Mouse (Mus musculus): ENCODE measurements around the gene Rap1gap.

Gene Rap1gap

DNA sequence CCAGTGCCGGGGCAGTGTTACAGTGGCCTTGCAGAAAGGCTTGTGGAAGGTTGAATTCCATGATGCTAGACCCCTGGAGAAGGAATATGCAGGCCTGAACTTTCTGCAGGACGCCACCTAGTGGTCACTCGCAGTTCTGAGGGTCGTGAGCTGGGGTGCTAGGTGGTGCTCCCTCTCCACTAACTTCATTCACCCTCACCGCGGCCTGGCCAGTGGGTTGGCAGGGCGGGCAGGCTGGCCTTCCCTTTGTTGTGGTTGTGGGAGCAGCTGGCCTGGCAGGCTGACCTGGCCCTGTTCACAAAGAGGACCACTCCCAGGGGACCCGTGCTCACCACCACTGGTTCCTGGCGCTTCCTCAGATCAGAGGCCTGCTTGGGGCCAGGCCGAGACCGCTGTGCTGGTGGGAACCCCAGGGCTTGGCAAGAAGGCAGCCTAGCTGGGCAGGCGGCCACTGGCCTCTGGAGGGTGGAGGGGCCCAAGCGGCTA, 80.0 kb downstream of the Rap1gap start:
- DNase-seq (ENCODE audit: low spot score in 2 of 2) = no peak

GRCm38 (mm10) chr4:137747091-137747490, 82.6 kb downstream of the Rap1gap start:
- DNase-seq (ENCODE audit: low spot score in 2 of 2) = no peak

- no peak for DNase-seq (ENCODE audit: low spot score in 2 of 2)
These were observed 83.1 kb downstream of the Rap1gap start for GRCm38 (mm10) chr4:137747590-137747989.

DNA sequence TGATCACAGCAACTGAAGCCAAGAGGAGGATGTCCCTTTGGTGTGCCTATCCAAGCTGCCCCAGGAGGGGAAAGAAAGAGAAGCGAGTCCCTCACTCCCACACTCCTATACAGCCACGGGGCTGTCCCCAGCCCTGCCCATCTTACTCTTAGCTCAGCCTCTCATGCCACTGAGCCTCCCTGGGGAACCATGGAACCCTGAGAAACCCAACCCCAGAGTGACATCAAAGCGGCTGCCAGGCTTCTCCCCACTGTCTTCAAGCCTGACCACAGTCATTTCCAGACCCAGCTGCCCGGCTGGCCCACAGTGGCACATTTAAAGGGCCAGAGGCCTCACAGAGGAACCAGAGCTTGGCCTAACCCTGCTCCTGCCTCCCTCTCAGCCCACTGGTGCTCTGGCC, 84.2 kb downstream of the Rap1gap start:
- no peak for DNase-seq (ENCODE audit: low spot score in 2 of 2)

DNA sequence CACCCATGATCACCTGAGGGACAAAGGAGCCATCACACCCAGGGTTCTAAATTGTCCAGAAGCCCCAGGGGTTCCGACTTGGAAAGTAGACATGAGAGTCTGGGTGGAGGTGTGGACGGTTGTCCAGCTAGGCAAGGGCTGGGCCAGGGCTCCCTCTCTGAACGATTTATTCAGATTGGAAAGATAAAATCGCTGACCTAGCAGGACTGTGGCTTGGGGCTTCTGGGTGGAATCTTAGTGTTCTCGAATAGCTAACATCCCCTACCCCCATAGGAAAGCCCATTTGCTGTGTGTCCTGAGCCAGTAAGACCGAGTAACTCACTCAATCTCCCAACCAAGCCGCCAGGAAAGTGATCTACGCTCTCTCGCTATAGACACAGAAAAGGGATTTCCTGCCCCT, 85.2 kb downstream of the Rap1gap start:
- no peak for DNase-seq (ENCODE audit: low spot score in 2 of 2)

GRCm38 (mm10) chr4:137750121-137750520, 85.6 kb downstream of the Rap1gap start:
- DNase-seq (ENCODE audit: low spot score in 2 of 2) = no peak

GRCm38 (mm10) chr4:137751310-137751709, 86.8 kb downstream of the Rap1gap start:
- no peak for DNase-seq (ENCODE audit: low spot score in 2 of 2)

GRCm38 (mm10) chr4:137751717-137752116, 87.2 kb downstream of the Rap1gap start:
- DNase-seq (ENCODE audit: low spot score in 2 of 2) = no peak

DNA sequence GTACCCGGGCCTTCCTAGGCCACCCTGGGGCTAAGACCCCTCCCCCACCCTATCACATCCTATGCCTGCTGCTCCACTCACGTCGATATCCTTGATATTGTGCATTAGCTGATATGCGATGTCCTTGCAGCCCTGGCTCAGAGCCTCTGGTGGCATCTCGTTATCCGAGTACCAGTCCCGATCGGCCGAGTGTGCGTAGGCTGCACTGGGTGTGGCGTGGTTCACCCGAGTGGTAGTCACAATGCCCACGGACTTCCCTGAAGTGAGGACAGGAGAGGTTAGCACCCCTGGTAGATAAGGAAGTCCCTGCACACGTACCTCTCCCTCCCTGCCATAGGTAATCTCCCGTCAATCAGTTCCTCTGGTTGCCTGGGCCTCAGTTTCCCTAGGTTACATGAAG, 87.9 kb downstream of the Rap1gap start:
- no peak for DNase-seq (ENCODE audit: low spot score in 2 of 2)

DNA sequence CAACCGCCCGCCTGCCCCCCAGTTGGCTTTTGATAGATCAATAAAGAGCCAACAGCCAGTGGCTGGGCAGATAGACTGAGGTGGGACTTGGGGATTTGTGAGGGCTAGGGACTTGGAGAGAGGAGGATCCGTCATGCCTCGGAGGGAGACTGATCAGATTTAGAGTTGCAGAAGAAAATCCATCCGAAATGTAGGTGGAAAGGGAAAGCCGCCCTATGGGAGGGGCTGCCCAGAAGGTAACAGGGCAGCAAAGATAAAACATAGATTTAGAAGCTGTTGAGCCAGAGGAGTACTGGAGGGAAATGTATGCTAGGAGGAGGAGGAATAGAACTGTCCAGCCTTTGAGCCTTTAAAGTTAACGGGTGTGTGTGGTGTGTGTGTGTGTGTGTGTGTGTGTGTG, 88.7 kb downstream of the Rap1gap start:
- DNase-seq (ENCODE audit: low spot score in 2 of 2) = no peak

GRCm38 (mm10) chr4:137754446-137754845, 89.9 kb downstream of the Rap1gap start:
- no peak for DNase-seq (ENCODE audit: low spot score in 2 of 2)

DNA sequence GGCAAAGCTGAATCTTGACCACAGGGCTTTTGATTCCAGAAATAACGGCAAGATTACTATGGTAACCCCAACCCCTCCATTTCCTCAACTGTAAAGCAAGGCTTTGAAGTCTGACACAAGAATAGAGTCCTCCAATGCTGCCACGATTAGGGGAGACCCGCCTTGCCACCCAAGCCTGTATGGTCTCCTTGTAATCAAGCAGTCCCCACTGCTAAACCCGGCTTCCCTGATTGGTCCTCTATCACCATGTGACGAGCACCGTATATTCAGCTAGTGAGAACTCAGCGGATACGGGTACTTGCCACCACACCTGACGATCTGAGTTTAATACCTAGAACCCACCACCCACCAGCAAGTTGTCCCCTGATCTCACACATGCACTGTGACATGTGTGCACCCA, 98.4 kb downstream of the Rap1gap start:
- no peak for DNase-seq (ENCODE audit: low spot score in 2 of 2)

DNA sequence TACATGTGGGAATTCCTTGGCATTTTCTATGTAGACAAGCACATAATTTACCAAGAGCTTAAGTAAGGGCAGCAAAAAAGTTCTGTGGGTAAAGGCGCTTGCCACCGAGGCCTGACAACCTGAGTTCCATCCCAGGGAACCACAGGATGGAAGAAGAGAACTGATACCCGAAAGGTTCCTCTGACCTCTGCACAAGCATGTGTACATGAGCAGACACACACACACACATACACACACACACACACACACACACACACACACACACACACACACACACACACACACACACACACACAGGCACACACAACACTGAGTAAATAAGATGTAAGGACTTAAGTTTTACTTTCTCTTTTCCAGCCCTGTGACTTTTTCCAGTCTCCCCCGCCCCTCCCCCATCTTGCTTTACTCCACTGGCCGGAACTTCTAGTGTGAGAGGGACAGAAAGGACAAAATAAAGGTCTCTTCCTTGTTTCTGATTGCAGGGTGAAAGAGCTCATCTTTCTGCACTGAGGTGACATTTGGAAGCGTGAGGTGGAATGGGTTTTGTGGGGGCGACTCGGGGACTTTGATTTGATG, 99.5 kb downstream of the Rap1gap start:
- no peak for DNase-seq (ENCODE audit: low spot score in 2 of 2)

- no peak for DNase-seq (ENCODE audit: low spot score in 2 of 2)
These were observed 100.1 kb downstream of the Rap1gap start for GRCm38 (mm10) chr4:137764621-137765020.

GRCm38 (mm10) chr4:137765554-137765971, 101.0 kb downstream of the Rap1gap start:
- DNase-seq (ENCODE audit: low spot score in 2 of 2) = peak; percentile 50 to 61

DNA sequence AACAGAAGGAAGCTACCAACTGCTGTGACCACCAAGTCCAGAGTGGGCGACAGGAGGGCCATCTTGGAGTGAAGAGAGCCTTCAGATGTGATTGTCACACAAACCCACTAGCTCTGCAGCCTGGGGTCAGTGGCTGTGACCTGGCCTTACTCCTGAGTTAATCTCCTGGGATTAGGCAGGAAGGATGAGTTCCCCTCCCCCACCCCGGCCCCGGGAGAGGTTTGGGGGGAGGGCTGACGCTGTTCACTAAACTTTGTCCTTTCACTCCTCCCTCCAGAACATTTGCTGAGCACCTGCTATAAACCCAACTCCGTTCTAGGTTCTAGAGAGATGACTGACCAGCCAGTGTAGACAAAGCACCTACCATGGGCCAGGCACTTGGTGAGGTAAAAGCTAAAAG, 101.8 kb downstream of the Rap1gap start:
- DNase-seq (ENCODE audit: low spot score in 2 of 2) = no peak

- no peak for DNase-seq (ENCODE audit: low spot score in 2 of 2)
These were observed 103.9 kb downstream of the Rap1gap start for GRCm38 (mm10) chr4:137768381-137768780.

- DNase-seq (ENCODE audit: low spot score in 2 of 2) = no peak
These were observed 104.3 kb downstream of the Rap1gap start for GRCm38 (mm10) chr4:137768831-137769230.

GRCm38 (mm10) chr4:137769635-137770034, 105.1 kb downstream of the Rap1gap start:
- no peak for DNase-seq (ENCODE audit: low spot score in 2 of 2)

- DNase-seq (ENCODE audit: low spot score in 2 of 2) = no peak
These were observed 106.5 kb downstream of the Rap1gap start for GRCm38 (mm10) chr4:137770901-137771612.

DNA sequence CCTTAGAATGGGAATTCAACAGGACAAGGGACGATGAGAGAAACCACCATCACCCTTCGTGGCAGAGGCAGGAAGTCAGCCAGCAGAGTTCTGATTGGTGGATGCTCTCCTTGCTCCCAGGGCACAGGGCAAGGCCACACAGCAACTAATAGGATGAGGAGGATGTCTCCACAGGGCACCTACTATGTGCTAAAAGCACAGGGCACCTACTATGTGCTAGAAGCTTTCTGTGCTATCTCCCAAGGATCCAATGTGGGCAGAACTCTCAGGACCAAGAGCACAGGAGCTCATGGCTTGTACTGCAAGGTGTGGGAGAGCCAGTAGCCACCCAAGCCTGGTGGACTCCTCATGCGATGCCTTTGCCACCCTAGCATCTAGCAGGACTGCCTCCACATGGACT, 107.2 kb downstream of the Rap1gap start:
- DNase-seq (ENCODE audit: low spot score in 2 of 2) = no peak

DNA sequence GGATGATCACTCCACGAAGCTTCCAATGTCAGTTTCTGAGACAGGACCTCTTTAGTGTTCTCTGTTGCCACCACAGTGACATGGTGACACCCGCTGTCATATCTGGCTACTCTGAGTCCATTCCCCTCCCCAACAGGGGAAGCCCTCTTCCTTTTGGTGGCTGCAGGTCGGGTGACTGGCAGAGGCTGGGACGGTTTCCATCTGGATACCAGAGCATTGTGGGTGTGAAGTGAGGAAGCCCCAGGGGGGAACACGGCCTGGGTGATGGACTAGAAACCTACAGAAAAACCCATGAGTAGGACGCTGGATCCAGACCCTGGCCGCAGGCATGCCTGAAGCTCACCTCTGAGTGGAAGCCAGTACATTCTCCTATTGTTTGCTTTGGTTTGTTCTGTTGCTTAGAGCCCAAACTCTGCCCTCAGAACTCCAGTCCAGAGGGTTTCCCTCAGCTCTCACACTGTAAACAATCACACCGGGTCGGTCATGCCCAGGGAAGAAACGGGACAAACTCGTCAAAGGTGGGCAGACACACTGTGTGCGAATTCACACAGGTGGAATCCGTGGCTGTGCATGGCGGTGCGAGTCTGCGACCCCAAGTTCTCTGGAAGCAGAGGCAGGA, 108.0 kb downstream of the Rap1gap start:
- DNase-seq (ENCODE audit: low spot score in 2 of 2) = no peak

GRCm38 (mm10) chr4:137773369-137773899, 108.9 kb downstream of the Rap1gap start:
- no peak for DNase-seq (ENCODE audit: low spot score in 2 of 2)

Data from right cerebral cortex, postnatal 36 days (tissue).